Mouse (Mus musculus): ENCODE measurements around the gene Ssc4d. TPM values are rescaled to one million over a fixed set of nuclear protein-coding genes. Genes with fewer than 3 reads are reported as not detected.

The Ssc4d gene
- polyA plus RNA-seq, 1 experiment from 2014 or later, result 1.4 TPM

DNA sequence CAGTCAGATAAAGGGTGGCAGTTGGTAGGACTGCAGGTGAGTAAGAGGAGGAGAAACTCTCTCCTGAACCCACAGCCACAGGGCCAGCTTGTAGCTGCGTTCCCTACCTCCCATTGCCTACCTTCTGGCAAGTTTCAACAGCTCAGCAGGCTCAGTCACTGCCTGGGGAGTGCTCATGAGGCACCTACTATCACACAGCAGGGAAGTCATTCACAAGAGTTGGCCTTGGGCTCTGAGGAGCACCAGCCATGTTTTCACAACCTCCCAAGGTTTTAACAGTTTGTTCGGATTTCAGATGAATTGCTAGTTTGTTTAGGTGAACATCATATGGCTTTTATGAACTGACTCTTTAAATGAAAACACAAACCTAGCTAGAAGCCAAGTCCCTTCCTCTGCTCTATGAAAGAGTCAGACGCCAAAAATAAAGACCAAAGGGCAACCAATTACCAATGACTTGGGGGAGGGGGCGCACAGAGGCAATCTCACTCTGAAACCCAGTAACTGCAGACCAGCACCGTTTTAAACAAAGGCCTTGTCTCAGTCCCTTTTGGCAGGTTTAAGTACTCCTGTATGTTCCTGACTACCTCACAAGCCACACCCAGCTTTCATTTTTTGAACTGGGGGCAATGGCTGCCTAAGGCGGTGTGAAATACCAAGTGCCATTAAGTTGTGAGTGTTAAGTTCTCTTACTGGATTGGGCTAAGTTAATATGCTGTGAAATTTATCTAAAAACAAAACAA, 44.5 kb downstream of the Ssc4d start:
- 86% methylated on average over 6 of the region's 6 CpGs for WGBS
- Histone ChIP-seq H3K9ac (replicated peaks; ENCODE audit: low read length) (no peak overlapping the region), H3K36me3 (ENCODE audit: control insufficient read depth, insufficient read depth, low read length) (peaks cover 67% of the 10 kb centered on the region), H3K4me1 (ENCODE audit: control insufficient read depth, insufficient read depth, low read length) (peaks cover 22% of the 10 kb centered on the region), H3K4me2 (ENCODE audit: low read length) (no peak overlapping the region), H3K9me3 (ENCODE audit: control insufficient read depth, low read length) (no peaks in the 10 kb centered on the region), H3K27ac (replicated peaks; ENCODE audit: low read depth, low read length) (no peak overlapping the region), H3K27me3 (ENCODE audit: control insufficient read depth, insufficient read depth, low read length) (no peaks in the 10 kb centered on the region), H3K4me3 (replicated peaks; ENCODE audit: low read depth, low read length) (no peak overlapping the region)
- ATAC-seq (ENCODE audit: low FRiP score, low TSS enrichment) (no peak), DNase-seq (no peak)

DNA sequence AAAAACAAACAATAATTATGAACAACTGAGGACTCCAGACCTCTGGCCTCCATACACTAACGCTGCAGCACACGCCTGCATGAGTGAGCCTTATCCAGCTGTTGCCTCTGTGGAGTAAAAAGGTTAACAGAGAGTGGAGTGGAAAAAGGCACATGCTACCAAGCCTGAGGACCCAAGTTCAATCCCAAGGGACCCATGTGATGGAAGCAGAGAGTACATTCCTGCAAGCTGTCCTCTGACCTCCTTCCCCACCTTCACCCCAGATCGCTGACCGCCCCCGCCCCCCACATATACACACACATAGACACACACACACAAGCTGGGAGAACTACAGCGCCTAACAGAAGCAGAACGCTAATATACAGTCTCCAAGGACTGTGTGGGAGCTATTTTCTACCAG, 50.4 kb downstream of the Ssc4d start:
- WGBS, result 96% methylated on average over 7 of the region's 7 CpGs
- Histone ChIP-seq H3K4me1 (ENCODE audit: control insufficient read depth, insufficient read depth, low read length) (peaks cover 12% of the 10 kb centered on the region; the same call in 1 of the 2 replicates), H3K36me3 (ENCODE audit: control insufficient read depth, insufficient read depth, low read length) (peaks cover 84% of the 10 kb centered on the region), H3K9me3 (ENCODE audit: control insufficient read depth, low read length) (no peaks in the 10 kb centered on the region), H3K9ac (replicated peaks; ENCODE audit: low read length) (no peak overlapping the region), H3K27me3 (ENCODE audit: control insufficient read depth, insufficient read depth, low read length) (no peaks in the 10 kb centered on the region), H3K4me3 (replicated peaks; ENCODE audit: low read depth, low read length) (no peak overlapping the region), H3K4me2 (ENCODE audit: low read length) (no peak overlapping the region), H3K27ac (replicated peaks; ENCODE audit: low read depth, low read length) (no peak overlapping the region)
- no peak for DNase-seq
- ATAC-seq (ENCODE audit: low FRiP score, low TSS enrichment), result no peak

DNA sequence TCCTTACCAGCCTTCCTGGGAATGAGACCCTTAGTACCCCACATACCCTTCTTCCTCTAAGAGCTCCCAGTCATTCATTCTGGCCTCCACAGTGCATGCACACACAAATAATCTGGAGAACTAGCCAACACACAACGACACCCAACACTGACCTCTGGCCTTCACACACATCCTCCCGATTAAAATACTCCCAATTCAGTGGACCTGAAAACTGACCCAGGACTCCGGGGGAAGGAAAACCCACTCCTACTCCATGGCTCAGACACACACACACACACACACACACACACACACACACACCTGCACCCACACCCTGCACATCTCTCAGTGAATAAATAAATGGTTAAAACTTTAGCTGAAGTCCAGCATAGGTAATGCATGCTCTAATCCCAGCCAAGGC, 54.4 kb downstream of the Ssc4d start:
- Histone ChIP-seq H3K4me1 (ENCODE audit: control insufficient read depth, insufficient read depth, low read length) (0 out of 2 replicates have a peak, but pooled peaks cover 9% of the 10 kb centered on the region), H3K4me3 (replicated peaks; ENCODE audit: low read depth, low read length) (no peak overlapping the region), H3K9me3 (ENCODE audit: control insufficient read depth, low read length) (no peaks in the 10 kb centered on the region), H3K4me2 (ENCODE audit: low read length) (no peak overlapping the region), H3K36me3 (ENCODE audit: control insufficient read depth, insufficient read depth, low read length) (peaks cover 88% of the 10 kb centered on the region), H3K27ac (replicated peaks; ENCODE audit: low read depth, low read length) (no peak overlapping the region), H3K9ac (replicated peaks; ENCODE audit: low read length) (no peak overlapping the region), H3K27me3 (ENCODE audit: control insufficient read depth, insufficient read depth, low read length) (no peaks in the 10 kb centered on the region)
- 96% methylated on average over 3 of the region's 3 CpGs for WGBS
- ATAC-seq (ENCODE audit: low FRiP score, low TSS enrichment) (no peak), DNase-seq (no peak)

DNA sequence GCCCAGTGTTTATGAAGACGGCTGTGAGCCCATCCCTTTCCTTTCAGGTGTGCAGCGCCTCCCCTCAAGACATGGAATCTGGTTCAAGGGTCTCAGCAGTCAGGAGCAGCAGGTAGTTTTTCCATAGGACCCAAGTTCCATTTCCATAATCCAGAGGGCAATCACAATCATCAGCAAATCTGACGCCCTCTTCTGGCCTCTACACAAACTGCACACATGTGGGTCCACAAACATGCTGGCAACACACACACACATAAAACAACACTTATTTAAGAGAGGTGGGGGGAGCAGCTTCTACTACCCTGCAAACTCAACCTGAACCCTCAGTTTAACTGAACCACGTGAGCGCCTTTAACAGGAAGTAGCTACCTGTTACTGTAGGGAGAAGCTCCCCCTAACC, 55.7 kb downstream of the Ssc4d start:
- WGBS, result 95% methylated on average over 5 of the region's 5 CpGs
- no peak overlapping the region for H3K4me3 ChIP-seq (replicated peaks; ENCODE audit: low read depth, low read length)
- H3K4me1 ChIP-seq (ENCODE audit: control insufficient read depth, insufficient read depth, low read length), result 0 out of 2 replicates have a peak, but pooled peaks cover 5% of the 10 kb centered on the region
- no peaks in the 10 kb centered on the region for H3K27me3 ChIP-seq (ENCODE audit: control insufficient read depth, insufficient read depth, low read length)
- no peak overlapping the region for H3K4me2 ChIP-seq (ENCODE audit: low read length)
- peaks cover 87% of the 10 kb centered on the region for H3K36me3 ChIP-seq (ENCODE audit: control insufficient read depth, insufficient read depth, low read length)
- ATAC-seq (ENCODE audit: low FRiP score, low TSS enrichment), result no peak
- no peaks in the 10 kb centered on the region for H3K9me3 ChIP-seq (ENCODE audit: control insufficient read depth, low read length)
- DNase-seq, result no peak
- H3K27ac ChIP-seq (replicated peaks; ENCODE audit: low read depth, low read length), result no peak overlapping the region
- H3K9ac ChIP-seq (replicated peaks; ENCODE audit: low read length), result no peak overlapping the region

DNA sequence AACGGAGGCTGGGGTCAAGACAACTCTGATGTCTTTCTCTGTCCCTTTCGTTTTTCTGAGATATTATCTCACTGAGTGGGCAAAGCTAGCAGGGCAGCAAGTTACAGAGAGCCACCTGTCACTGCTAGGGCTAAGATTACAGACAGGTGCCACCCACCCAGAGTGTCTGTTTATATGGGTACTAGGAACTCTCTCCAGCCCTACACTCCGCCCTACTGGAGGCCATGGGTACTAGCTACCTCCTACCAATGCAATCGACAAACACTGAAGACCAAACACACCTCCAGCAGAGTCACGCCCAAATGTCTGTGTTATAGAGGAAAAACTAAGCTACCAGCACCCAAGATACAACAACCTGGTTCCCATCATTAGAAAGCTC, 56.3 kb downstream of the Ssc4d start:
- 0 out of 2 replicates have a peak, but pooled peaks cover 5% of the 10 kb centered on the region for H3K4me1 ChIP-seq (ENCODE audit: control insufficient read depth, insufficient read depth, low read length)
- no peak overlapping the region for H3K9ac ChIP-seq (replicated peaks; ENCODE audit: low read length)
- H3K27ac ChIP-seq (replicated peaks; ENCODE audit: low read depth, low read length), result no peak overlapping the region
- no peak overlapping the region for H3K4me2 ChIP-seq (ENCODE audit: low read length)
- peaks cover 87% of the 10 kb centered on the region for H3K36me3 ChIP-seq (ENCODE audit: control insufficient read depth, insufficient read depth, low read length)
- H3K4me3 ChIP-seq (replicated peaks; ENCODE audit: low read depth, low read length), result no peak overlapping the region
- no peaks in the 10 kb centered on the region for H3K27me3 ChIP-seq (ENCODE audit: control insufficient read depth, insufficient read depth, low read length)
- H3K9me3 ChIP-seq (ENCODE audit: control insufficient read depth, low read length), result no peaks in the 10 kb centered on the region
- ATAC-seq (ENCODE audit: low FRiP score, low TSS enrichment), result no peak
- WGBS, result 95% methylated on average over 5 of the region's 5 CpGs
- no peak for DNase-seq

DNA sequence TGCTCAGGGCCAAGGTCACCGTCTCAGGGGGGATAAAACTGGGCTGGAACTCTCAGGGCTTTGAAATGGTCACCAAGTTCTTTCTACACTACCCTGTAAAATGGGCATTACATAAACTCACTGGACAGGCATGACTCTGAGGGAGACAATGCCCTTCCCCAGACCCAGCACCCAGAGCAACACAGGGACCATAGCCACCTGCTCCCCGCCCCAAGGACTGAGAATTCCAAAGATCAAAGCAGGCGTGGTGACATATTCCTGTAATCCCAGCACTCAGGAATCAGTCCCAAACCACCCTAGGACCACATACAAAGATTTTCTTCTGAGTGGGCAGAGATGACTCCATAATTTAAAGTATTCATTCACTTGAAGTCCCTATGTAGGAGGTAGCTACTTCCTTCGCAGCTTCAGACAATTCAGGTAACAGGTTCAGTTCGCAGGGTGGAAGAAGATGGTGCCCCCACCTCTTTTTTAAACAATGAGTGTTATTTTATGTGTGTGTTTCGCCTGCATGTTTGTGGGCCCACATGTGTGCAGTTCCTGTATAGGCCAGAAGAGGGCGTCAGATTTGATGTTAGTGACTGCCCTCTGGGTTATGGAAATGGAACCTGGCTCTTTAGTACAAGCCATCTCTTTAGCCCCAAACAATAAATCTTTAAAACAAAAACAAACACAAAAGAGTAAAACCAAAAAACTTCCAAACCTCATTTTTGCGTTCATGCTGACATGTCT, 56.8 kb downstream of the Ssc4d start:
- H3K27me3 ChIP-seq (ENCODE audit: control insufficient read depth, insufficient read depth, low read length), result no peaks in the 10 kb centered on the region
- no peak overlapping the region for H3K4me3 ChIP-seq (replicated peaks; ENCODE audit: low read depth, low read length)
- 92% methylated on average over 8 of the region's 8 CpGs for WGBS
- 0 out of 2 replicates have a peak, but pooled peaks cover 5% of the 10 kb centered on the region for H3K4me1 ChIP-seq (ENCODE audit: control insufficient read depth, insufficient read depth, low read length)
- no peaks in the 10 kb centered on the region for H3K9me3 ChIP-seq (ENCODE audit: control insufficient read depth, low read length)
- H3K4me2 ChIP-seq (ENCODE audit: low read length), result no peak overlapping the region
- H3K27ac ChIP-seq (replicated peaks; ENCODE audit: low read depth, low read length), result no peak overlapping the region
- ATAC-seq (ENCODE audit: low FRiP score, low TSS enrichment) (no peak), DNase-seq (no peak)
- H3K9ac ChIP-seq (replicated peaks; ENCODE audit: low read length), result no peak overlapping the region
- peaks cover 82% of the 10 kb centered on the region for H3K36me3 ChIP-seq (ENCODE audit: control insufficient read depth, insufficient read depth, low read length)

DNA sequence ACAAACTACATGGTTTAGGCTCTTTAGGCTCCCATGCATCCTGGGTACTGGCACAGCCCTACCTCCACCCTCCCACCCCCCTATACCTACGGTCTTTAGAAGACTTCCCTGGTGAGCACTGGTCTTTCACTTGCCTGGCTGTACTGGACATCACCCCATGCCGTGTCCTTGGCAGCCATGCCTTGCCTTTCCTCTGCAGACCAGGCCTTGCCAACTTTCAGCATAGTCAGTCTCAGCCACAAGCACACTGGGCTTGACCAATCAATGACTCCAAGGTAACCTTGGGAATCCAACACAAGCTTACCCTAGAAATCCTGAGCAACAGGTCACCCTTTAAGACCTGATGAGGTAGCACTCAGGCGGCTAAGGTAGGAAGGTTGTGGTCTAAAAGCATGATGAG, 57.7 kb downstream of the Ssc4d start:
- no peak overlapping the region for H3K4me3 ChIP-seq (replicated peaks; ENCODE audit: low read depth, low read length)
- WGBS, result 96% methylated on average over 3 of the region's 3 CpGs
- H3K36me3 ChIP-seq (ENCODE audit: control insufficient read depth, insufficient read depth, low read length), result peaks cover 79% of the 10 kb centered on the region
- H3K27me3 ChIP-seq (ENCODE audit: control insufficient read depth, insufficient read depth, low read length), result no peaks in the 10 kb centered on the region
- no peaks in the 10 kb centered on the region for H3K9me3 ChIP-seq (ENCODE audit: control insufficient read depth, low read length)
- ATAC-seq (ENCODE audit: low FRiP score, low TSS enrichment) (no peak), DNase-seq (no peak)
- H3K4me2 ChIP-seq (ENCODE audit: low read length), result no peak overlapping the region
- H3K4me1 ChIP-seq (ENCODE audit: control insufficient read depth, insufficient read depth, low read length), result 0 out of 2 replicates have a peak, but pooled peaks cover 5% of the 10 kb centered on the region
- no peak overlapping the region for H3K27ac ChIP-seq (replicated peaks; ENCODE audit: low read depth, low read length)
- H3K9ac ChIP-seq (replicated peaks; ENCODE audit: low read length), result no peak overlapping the region

DNA sequence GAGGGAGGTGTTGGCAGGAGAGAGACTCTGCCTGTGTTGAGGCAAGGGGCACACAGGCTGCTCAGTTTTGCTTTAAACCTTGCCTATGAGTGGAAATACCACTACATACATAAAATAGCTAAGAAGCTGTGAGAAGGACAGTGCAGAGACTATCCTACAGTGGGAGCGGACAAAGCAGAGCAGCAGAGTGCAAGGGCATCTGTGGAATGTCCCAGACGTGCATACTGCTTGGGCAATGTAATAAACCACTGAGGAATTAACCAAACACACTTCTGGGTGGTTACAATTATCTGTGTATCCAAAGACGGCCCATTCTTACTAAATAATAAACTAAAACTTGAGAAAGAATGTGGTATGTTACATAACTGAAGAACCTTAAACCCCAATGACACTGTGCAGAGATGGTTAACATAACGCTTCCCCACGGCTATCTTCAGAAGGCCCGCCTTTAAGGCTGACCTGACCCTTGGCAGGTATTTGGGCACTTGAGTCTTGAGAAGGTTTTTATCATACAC, 58.2 kb downstream of the Ssc4d start:
- peaks cover 79% of the 10 kb centered on the region for H3K36me3 ChIP-seq (ENCODE audit: control insufficient read depth, insufficient read depth, low read length)
- H3K27ac ChIP-seq (replicated peaks; ENCODE audit: low read depth, low read length), result no peak overlapping the region
- no peaks in the 10 kb centered on the region for H3K27me3 ChIP-seq (ENCODE audit: control insufficient read depth, insufficient read depth, low read length)
- ATAC-seq (ENCODE audit: low FRiP score, low TSS enrichment) (no peak), DNase-seq (no peak)
- H3K9ac ChIP-seq (replicated peaks; ENCODE audit: low read length), result no peak overlapping the region
- H3K4me3 ChIP-seq (replicated peaks; ENCODE audit: low read depth, low read length), result no peak overlapping the region
- 0 out of 2 replicates have a peak, but pooled peaks cover 5% of the 10 kb centered on the region for H3K4me1 ChIP-seq (ENCODE audit: control insufficient read depth, insufficient read depth, low read length)
- WGBS, result 92% methylated on average over 6 of the region's 6 CpGs
- H3K9me3 ChIP-seq (ENCODE audit: control insufficient read depth, low read length), result no peaks in the 10 kb centered on the region
- H3K4me2 ChIP-seq (ENCODE audit: low read length), result no peak overlapping the region
